Mouse (Mus musculus) inflammation-experienced regulatory T-cells (primary cell): ENCODE results near the gene Arhgef19. TPM values are rescaled to one million over a fixed set of nuclear protein-coding genes. Genes with fewer than 3 reads are reported as not detected.

Experiments used
- polyA plus RNA-seq, 2 experiments: library from polyadenylated mRNA; unstranded; fragments of 100-300 nt; shearing (Covaris generic); gene quantifications; one replicate each; pipeline ENCODE4 v1.2.1; 2017

Gene Arhgef19
- polyA plus RNA-seq, result 1 to 10 TPM in 1 of 2 experiments, under 1 TPM in 1; 0.14 to 1.0 TPM

DNA sequence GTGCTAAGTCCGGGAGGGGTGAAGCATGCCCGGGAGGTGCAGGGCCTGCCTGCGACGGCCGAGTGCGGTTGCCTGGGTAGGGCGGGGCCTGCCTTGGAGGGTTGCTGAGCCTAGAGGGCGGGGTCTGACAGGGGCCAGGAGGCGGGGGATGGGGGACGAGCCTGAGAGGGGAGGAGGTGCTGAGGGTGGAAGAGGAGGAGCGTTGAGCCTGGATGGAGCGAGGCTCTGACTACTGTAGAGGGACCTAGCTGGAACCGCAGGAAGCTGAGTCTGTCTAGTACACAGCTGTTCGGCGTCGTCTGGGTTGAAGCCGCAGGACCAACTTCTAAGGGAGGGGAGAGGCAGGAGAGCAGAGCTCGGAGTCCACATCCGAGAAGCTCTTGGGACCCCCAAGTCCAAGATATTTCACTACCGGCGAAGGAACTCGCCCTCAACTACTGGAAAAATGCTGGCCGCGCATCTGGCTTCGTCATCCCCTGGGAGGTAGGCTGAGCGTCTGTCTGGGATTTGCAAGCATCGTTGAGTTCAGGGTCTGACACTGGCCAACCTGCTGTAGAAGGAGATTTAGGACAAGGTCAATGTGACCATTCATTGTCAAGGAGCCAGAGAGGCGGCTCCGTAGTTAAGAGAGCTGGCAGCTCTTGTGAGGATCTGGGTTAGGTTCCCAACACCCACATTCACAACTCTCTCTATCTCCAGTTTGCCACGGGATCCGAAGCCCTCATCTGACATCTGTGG, at the start of gene Arhgef19:
TSS of gene Arhgef19 (plus strand) at position 112 of the 738 bp plus-strand sequence.

DNA sequence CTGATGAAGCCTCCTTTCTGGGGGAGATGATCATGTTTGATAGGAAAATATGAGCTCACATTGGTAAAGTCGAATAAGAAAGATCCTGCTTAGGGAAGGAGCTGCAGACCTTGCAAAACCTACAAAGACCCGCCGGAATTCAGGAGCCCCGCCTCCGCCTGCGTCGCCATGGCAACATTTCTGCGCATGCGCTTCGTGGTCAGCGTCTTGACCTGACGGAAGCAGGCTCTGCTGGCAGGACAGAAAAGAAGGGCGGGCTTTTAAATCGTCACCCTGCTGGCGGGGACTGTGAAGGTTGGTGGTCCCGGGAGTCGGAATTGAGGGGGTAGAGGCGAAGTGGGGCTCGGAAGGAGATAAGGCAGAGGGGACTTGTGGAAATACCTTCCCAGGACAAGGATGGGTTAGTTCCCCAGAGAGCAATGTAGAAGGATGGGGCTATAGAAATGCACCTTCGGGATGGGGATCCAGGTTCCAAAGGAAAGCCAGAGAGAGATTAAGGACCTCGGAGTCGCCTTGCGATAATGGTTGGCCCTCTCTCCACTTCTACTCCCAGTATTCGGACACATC, 25.4 kb upstream of the Arhgef19 start, which contains the start of gene Rsg1:
TSS of gene Rsg1 (plus strand) at position 187 of the 567 bp plus-strand sequence.

DNA sequence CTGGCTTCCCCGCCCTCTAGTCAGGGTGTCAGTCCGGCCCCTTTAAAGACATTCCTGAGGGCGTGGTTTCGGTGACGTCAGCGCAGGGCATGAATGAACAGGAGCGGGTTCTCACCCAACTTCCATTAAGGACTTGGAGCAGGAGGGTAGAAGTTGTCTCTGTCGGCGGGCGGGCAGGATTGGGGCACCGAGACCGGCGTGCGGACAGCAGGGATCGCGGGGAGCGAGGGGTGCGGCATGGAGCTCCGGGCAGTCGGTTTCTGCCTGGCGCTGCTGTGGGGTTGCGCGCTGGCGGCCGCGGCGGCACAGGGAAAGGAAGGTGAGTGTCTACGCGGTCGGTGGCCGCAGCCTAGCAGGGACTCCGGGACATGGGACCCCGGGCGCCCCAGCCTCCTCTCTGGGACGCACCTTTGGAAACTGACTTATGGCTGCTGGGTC, 61.8 kb downstream of the Arhgef19 start, which contains the start of gene Epha2:
TSS of gene Epha2 (plus strand) at position 125 of the 438 bp plus-strand sequence.

Other genes starting within 250 kb of the Arhgef19 start
- gene Mfap2, start 229.1 kb upstream of the Arhgef19 start, polyA plus RNA-seq, result under 1 TPM in 1 of 2 experiments, not detected in 1; 0.75 TPM
- 1 to 10 TPM; 6.0 to 9.1 TPM for gene Crocc, start 178.9 kb upstream of the Arhgef19 start, polyA plus RNA-seq
- 100 to 1,000 TPM; 127 to 136 TPM for gene Necap2, start 161.1 kb upstream of the Arhgef19 start, polyA plus RNA-seq
- gene Spata21, start 151.2 kb upstream of the Arhgef19 start, polyA plus RNA-seq, result 1 to 10 TPM in 1 of 2 experiments, under 1 TPM in 1; 0.60 to 2.0 TPM
- 10 to 100 TPM; 51.2 to 51.9 TPM for gene Szrd1, start 99.7 kb upstream of the Arhgef19 start, polyA plus RNA-seq
- 10 to 100 TPM; 23.2 to 24.0 TPM for gene Fbxo42, start 91.6 kb upstream of the Arhgef19 start, polyA plus RNA-seq
- 1 to 10 TPM; 3.4 to 4.1 TPM for gene Rsg1, start 25.5 kb upstream of the Arhgef19 start, polyA plus RNA-seq
- under 1 TPM in 1 of 2 experiments, not detected in 1; 0.36 TPM for gene Epha2, start 61.7 kb downstream of the Arhgef19 start, polyA plus RNA-seq
- gene Fam131c, start 128.7 kb downstream of the Arhgef19 start, polyA plus RNA-seq, result not detected
- not detected for gene Clcnka, start 159.2 kb downstream of the Arhgef19 start, polyA plus RNA-seq
- 1 to 10 TPM; 1.1 to 4.0 TPM for gene Clcnkb, start 176.5 kb downstream of the Arhgef19 start, polyA plus RNA-seq
- gene Hspb7, start 181.3 kb downstream of the Arhgef19 start, polyA plus RNA-seq, result not detected
- gene Srarp, start 196.6 kb downstream of the Arhgef19 start, polyA plus RNA-seq, result not detected
- 10 to 100 TPM; 32.3 to 40.1 TPM for gene Zbtb17, start 205.2 kb downstream of the Arhgef19 start, polyA plus RNA-seq